Mouse (Mus musculus) mesoderm, embryonic 11.5 days (tissue): ENCODE data around the gene Gm20388.

Source experiments
- DNase-seq: peaks from one replicate; pipeline ENCODE4 v3.0.0-alpha.2; 2012; ENCODE audit warnings: low read depth, low spot score

Gm20388 gene

GRCm38 (mm10) chr8:120538397-120539240 is 628.0 kb downstream of the Gm20388 start:
- DNase-seq: no peak

- DNase-seq: no peak
Measured at GRCm38 (mm10) chr8:120539381-120539774, 628.7 kb downstream of the Gm20388 start.

GRCm38 (mm10) chr8:120539775-120540625 is 629.4 kb downstream of the Gm20388 start:
- no peak for DNase-seq

GRCm38 (mm10) chr8:120542995-120543394 is 632.4 kb downstream of the Gm20388 start:
- DNase-seq: no peak

- no peak for DNase-seq
Measured at GRCm38 (mm10) chr8:120543416-120544055, 632.9 kb downstream of the Gm20388 start.

- DNase-seq: no peak
Measured at GRCm38 (mm10) chr8:120544155-120544554, 633.5 kb downstream of the Gm20388 start.

- DNase-seq: no peak
Measured at GRCm38 (mm10) chr8:120547562-120547961, 636.9 kb downstream of the Gm20388 start.

- DNase-seq: no peak
Measured at GRCm38 (mm10) chr8:120548313-120548761, 637.7 kb downstream of the Gm20388 start.

GRCm38 (mm10) chr8:120549321-120549921 is 638.8 kb downstream of the Gm20388 start:
- DNase-seq: no peak

- DNase-seq: no peak
Measured at GRCm38 (mm10) chr8:120549922-120550321, 639.3 kb downstream of the Gm20388 start.

GRCm38 (mm10) chr8:120550430-120550829 is 639.8 kb downstream of the Gm20388 start:
- DNase-seq: no peak

GRCm38 (mm10) chr8:120550937-120551676 is 640.5 kb downstream of the Gm20388 start:
- no peak for DNase-seq

GRCm38 (mm10) chr8:120551677-120551980 is 641.0 kb downstream of the Gm20388 start:
- DNase-seq: no peak

GRCm38 (mm10) chr8:120552509-120552908 is 641.9 kb downstream of the Gm20388 start:
- DNase-seq: no peak

- no peak for DNase-seq
Measured at GRCm38 (mm10) chr8:120553441-120554123, 642.9 kb downstream of the Gm20388 start.

GRCm38 (mm10) chr8:120554466-120555039 is 643.9 kb downstream of the Gm20388 start:
- no peak for DNase-seq

GRCm38 (mm10) chr8:120556198-120556892 is 645.7 kb downstream of the Gm20388 start:
- DNase-seq: no peak

- DNase-seq: no peak
Measured at GRCm38 (mm10) chr8:120557170-120557965, 646.7 kb downstream of the Gm20388 start.

- no peak for DNase-seq
Measured at GRCm38 (mm10) chr8:120558162-120558561, 647.5 kb downstream of the Gm20388 start.
